Mouse (Mus musculus) midbrain, embryonic 12.5 days (tissue): ENCODE results near the gene B3gnt6. TPM values are rescaled to one million over a fixed set of nuclear protein-coding genes. Genes with fewer than 3 reads are reported as not detected.

Source experiments
- ATAC-seq: fragments of 200-750 bp; cut with Nextera tagmentation; 2 replicates; pipeline ENCODE4 v1.8.0; 2017; ENCODE audit warnings: low read depth, moderate TSS enrichment, moderate library complexity; ENCODE audit not compliant: low FRiP score
- H3K27ac ChIP-seq: fragments of 300-500 bp; sonication (generic); replicated peaks from 2 replicates; pipeline ENCODE4 v1.5.1; 2016; ENCODE audit warnings: mild to moderate bottlenecking
- H3K27me3 ChIP-seq: fragments of 300-500 bp; sonication (generic); 2 replicates; pipeline ENCODE4 v1.6.1; 2016; ENCODE audit warnings: mild to moderate bottlenecking
- H3K36me3 ChIP-seq: fragments of 300-500 bp; sonication (generic); 2 replicates; pipeline ENCODE4 v1.6.1; 2016
- H3K4me1 ChIP-seq: fragments of 300-500 bp; sonication (generic); 2 replicates; pipeline ENCODE4 v1.6.1; 2016
- H3K4me2 ChIP-seq: fragments of 300-500 bp; sonication (generic); replicated peaks from 2 replicates; pipeline ENCODE4 v1.6.1; 2016; ENCODE audit warnings: mild to moderate bottlenecking, moderate library complexity
- H3K4me3 ChIP-seq: fragments of 300-500 bp; sonication (generic); 2 replicates; pipeline ENCODE4 v1.5.1; 2016; ENCODE audit warnings: mild to moderate bottlenecking
- H3K9ac ChIP-seq: fragments of 300-500 bp; sonication (generic); replicated peaks from 2 replicates; pipeline ENCODE4 v1.6.1; 2016; ENCODE audit warnings: mild to moderate bottlenecking, moderate library complexity
- H3K9me3 ChIP-seq: fragments of 300-500 bp; sonication (generic); 2 replicates; pipeline ENCODE4 v1.6.1; 2016; ENCODE audit warnings: mild to moderate bottlenecking
- WGBS: fragments of 180-500 bp; shearing (Covaris S2); methylation state at CpG from one replicate; pipeline ENCODE4 v1.1.7; 2016; 5-methylcytosine and 5-hydroxymethylcytosine counted together
- polyA plus RNA-seq: library from polyadenylated mRNA; unstranded; fragments of >200 nt; fragmentation: Nextera tagmentation; extraction: Ambion mirVana; gene quantifications from 2 replicates; pipeline ENCODE4 v1.2.1, GENCODE M21; 2016

Gene B3gnt6
- not detected in 2 replicates for polyA plus RNA-seq

- no peaks in the 10 kb centered on the region for H3K9me3 ChIP-seq
- 93% methylated on average over 4 of the region's 4 CpGs for WGBS
Measured at GRCm38 (mm10) chr7:98199381-98199780, at the start of gene B3gnt6. Gene B3gnt6 (minus strand): TSS chr7:98199481.

GRCm38 (mm10) chr7:98236686-98237359 is 37.5 kb upstream of the B3gnt6 start:
- no peaks in the 10 kb centered on the region for H3K36me3 ChIP-seq
- H3K9ac ChIP-seq = no peak overlapping the region
- ATAC-seq = no peak
- H3K9me3 ChIP-seq = no peaks in the 10 kb centered on the region
- no peaks in the 10 kb centered on the region for H3K4me1 ChIP-seq
- H3K27ac ChIP-seq = no peak overlapping the region
- H3K27me3 ChIP-seq = no peaks in the 10 kb centered on the region
- 93% methylated on average over 3 of the region's 3 CpGs for WGBS
- no peak overlapping the region for H3K4me3 ChIP-seq
- no peak overlapping the region for H3K4me2 ChIP-seq

More at GRCm38 (mm10) chr7:98199381-98199780, at the start of gene B3gnt6:
- Histone ChIP-seq H3K4me2 (no peak within 1 kb of the TSS), H3K36me3 (no peaks in the 10 kb centered on the region), H3K4me3 (no peak within 1 kb of the TSS), H3K4me1 (peaks cover 3% of the 10 kb centered on the region), H3K27me3 (peaks cover 27% of the 10 kb centered on the region), H3K9ac (no peak within 1 kb of the TSS), H3K27ac (no peak within 1 kb of the TSS)
- no peak for ATAC-seq

GRCm38 (mm10) chr7:98223796-98224195 is 24.5 kb upstream of the B3gnt6 start:
- WGBS = 90% methylated on average over 4 of the region's 4 CpGs
- no peaks in the 10 kb centered on the region for H3K4me1 ChIP-seq
- ATAC-seq = no peak
- H3K9me3 ChIP-seq = no peaks in the 10 kb centered on the region
- no peak overlapping the region for H3K9ac ChIP-seq
- H3K4me2 ChIP-seq = no peak overlapping the region
- H3K4me3 ChIP-seq = no peak overlapping the region
- H3K27ac ChIP-seq = no peak overlapping the region
- H3K27me3 ChIP-seq = no peaks in the 10 kb centered on the region
- H3K36me3 ChIP-seq = 0 out of 2 replicates have a peak, but pooled peaks cover 2% of the 10 kb centered on the region

- Histone ChIP-seq H3K4me2 (no peak overlapping the region), H3K27ac (no peak overlapping the region), H3K4me3 (no peak overlapping the region), H3K4me1 (no peaks in the 10 kb centered on the region), H3K9me3 (no peaks in the 10 kb centered on the region), H3K36me3 (0 out of 2 replicates have a peak, but pooled peaks cover 2% of the 10 kb centered on the region), H3K27me3 (no peaks in the 10 kb centered on the region), H3K9ac (no peak overlapping the region)
- ATAC-seq = no peak
Measured at GRCm38 (mm10) chr7:98216713-98217112, 17.4 kb upstream of the B3gnt6 start.

- H3K4me2 ChIP-seq = no peak overlapping the region
- H3K4me3 ChIP-seq = no peak overlapping the region
- no peak overlapping the region for H3K27ac ChIP-seq
- H3K36me3 ChIP-seq = no peaks in the 10 kb centered on the region
- H3K9me3 ChIP-seq = no peaks in the 10 kb centered on the region
- WGBS = 79% methylated on average over 4 of the region's 4 CpGs
- H3K27me3 ChIP-seq = no peaks in the 10 kb centered on the region
- no peaks in the 10 kb centered on the region for H3K4me1 ChIP-seq
- no peak overlapping the region for H3K9ac ChIP-seq
- ATAC-seq = no peak
Measured at GRCm38 (mm10) chr7:98202946-98203345, 3.7 kb upstream of the B3gnt6 start.

- H3K4me3 ChIP-seq = no peak overlapping the region
- no peaks in the 10 kb centered on the region for H3K36me3 ChIP-seq
- no peak overlapping the region for H3K27ac ChIP-seq
- no peak overlapping the region for H3K9ac ChIP-seq
- H3K4me1 ChIP-seq = no peaks in the 10 kb centered on the region
- no peaks in the 10 kb centered on the region for H3K9me3 ChIP-seq
- no peak for ATAC-seq
- 81% methylated on average over 5 of the region's 5 CpGs for WGBS
- no peak overlapping the region for H3K4me2 ChIP-seq
- H3K27me3 ChIP-seq = peaks cover 6% of the 10 kb centered on the region; the same call in 1 of the 2 replicates
Measured at GRCm38 (mm10) chr7:98201493-98202028, 2.3 kb upstream of the B3gnt6 start.

GRCm38 (mm10) chr7:98200396-98200795 is 1.1 kb upstream of the B3gnt6 start:
- no peak overlapping the region for H3K4me2 ChIP-seq
- no peaks in the 10 kb centered on the region for H3K36me3 ChIP-seq
- H3K4me1 ChIP-seq = no peaks in the 10 kb centered on the region
- H3K27ac ChIP-seq = no peak overlapping the region
- no peak for ATAC-seq
- 82% methylated on average over 3 of the region's 3 CpGs for WGBS
- H3K4me3 ChIP-seq = no peak overlapping the region
- H3K9me3 ChIP-seq = no peaks in the 10 kb centered on the region
- H3K9ac ChIP-seq = no peak overlapping the region
- H3K27me3 ChIP-seq = peaks cover 17% of the 10 kb centered on the region

GRCm38 (mm10) chr7:98195151-98195801 is 4.0 kb downstream of the B3gnt6 start:
- WGBS = 45% methylated on average over 10 of the region's 10 CpGs
- no peaks in the 10 kb centered on the region for H3K9me3 ChIP-seq
- peaks cover 63% of the 10 kb centered on the region for H3K27me3 ChIP-seq
- H3K9ac ChIP-seq = no peak overlapping the region
- H3K36me3 ChIP-seq = no peaks in the 10 kb centered on the region
- H3K27ac ChIP-seq = no peak overlapping the region
- H3K4me3 ChIP-seq = no peak overlapping the region
- ATAC-seq = no peak
- peaks cover 15% of the 10 kb centered on the region for H3K4me1 ChIP-seq
- H3K4me2 ChIP-seq = no peak overlapping the region

- peak; percentile 60 for ATAC-seq
- H3K27me3 ChIP-seq = peaks cover 72% of the 10 kb centered on the region
- H3K27ac ChIP-seq = no peak overlapping the region
- peak overlapping the region; percentile 49 for H3K4me3 ChIP-seq
- peak overlapping the region; percentile 85 for H3K4me2 ChIP-seq
- H3K36me3 ChIP-seq = no peaks in the 10 kb centered on the region
- H3K9me3 ChIP-seq = no peaks in the 10 kb centered on the region
- 3% methylated on average over 58 of the region's 61 CpGs for WGBS
- peaks cover 15% of the 10 kb centered on the region for H3K4me1 ChIP-seq
- peak overlapping the region; percentile 46 for H3K9ac ChIP-seq
Measured at GRCm38 (mm10) chr7:98194026-98194792, 5.1 kb downstream of the B3gnt6 start.

GRCm38 (mm10) chr7:98193515-98194025 is 5.7 kb downstream of the B3gnt6 start:
- no peak overlapping the region for H3K27ac ChIP-seq
- peak overlapping the region; percentile 49 for H3K4me3 ChIP-seq
- 0 out of 2 replicates have a peak overlapping the region, but pooled peaks have one; percentile 46 for H3K9ac ChIP-seq
- ATAC-seq = peak; percentile 63
- H3K36me3 ChIP-seq = no peaks in the 10 kb centered on the region
- peaks cover 15% of the 10 kb centered on the region for H3K4me1 ChIP-seq
- WGBS = 3% methylated on average over 36 of the region's 36 CpGs
- peaks cover 78% of the 10 kb centered on the region for H3K27me3 ChIP-seq
- no peaks in the 10 kb centered on the region for H3K9me3 ChIP-seq
- H3K4me2 ChIP-seq = peak overlapping the region; percentile 85

- ATAC-seq = no peak
- Histone ChIP-seq H3K4me3 (no peak overlapping the region), H3K27me3 (peaks cover 74% of the 10 kb centered on the region), H3K4me2 (no peak overlapping the region), H3K9me3 (no peaks in the 10 kb centered on the region), H3K36me3 (no peaks in the 10 kb centered on the region), H3K9ac (no peak overlapping the region), H3K27ac (no peak overlapping the region), H3K4me1 (peaks cover 22% of the 10 kb centered on the region)
- 67% methylated on average over 17 of the region's 17 CpGs for WGBS
Measured at GRCm38 (mm10) chr7:98191571-98192250, 7.6 kb downstream of the B3gnt6 start.
